Mouse (Mus musculus) heart, embryonic 12.5 days (tissue): Measurements from ENCODE around the gene Ywhah. TPM values are rescaled to one million over a fixed set of nuclear protein-coding genes. Genes with fewer than 3 reads are reported as not detected.

Experiments
- ATAC-seq: fragments of 200-750 bp; cut with Nextera tagmentation; 2 replicates; pipeline ENCODE4 v1.8.0; 2017; ENCODE audit warnings: moderate TSS enrichment, moderate library complexity; ENCODE audit not compliant: insufficient number of reproducible peaks, low FRiP score
- H3K27ac ChIP-seq: fragments of 300-500 bp; sonication (generic); 2 replicates; pipeline ENCODE4 v1.5.1; 2016; ENCODE audit warnings: mild to moderate bottlenecking, moderate library complexity; ENCODE audit not compliant: poor library complexity, severe bottlenecking
- H3K27me3 ChIP-seq: fragments of 300-500 bp; sonication (generic); replicated peaks from 2 replicates; pipeline ENCODE4 v1.6.1; 2016; ENCODE audit warnings: mild to moderate bottlenecking, moderate library complexity
- H3K36me3 ChIP-seq: fragments of 300-500 bp; sonication (generic); 2 replicates; pipeline ENCODE4 v1.6.1; 2016; ENCODE audit warnings: mild to moderate bottlenecking, moderate library complexity
- H3K4me1 ChIP-seq: fragments of 300-500 bp; sonication (generic); replicated peaks from 2 replicates; pipeline ENCODE4 v1.6.1; 2016; ENCODE audit warnings: mild to moderate bottlenecking
- H3K4me2 ChIP-seq: fragments of 300-500 bp; sonication (generic); 2 replicates; pipeline ENCODE4 v1.6.1; 2016; ENCODE audit warnings: mild to moderate bottlenecking, moderate library complexity
- H3K4me3 ChIP-seq: fragments of 300-500 bp; sonication (generic); 2 replicates; pipeline ENCODE4 v1.5.1; 2016; ENCODE audit warnings: mild to moderate bottlenecking
- H3K9ac ChIP-seq: fragments of 300-500 bp; sonication (generic); 2 replicates; pipeline ENCODE4 v1.6.1; 2016; ENCODE audit warnings: mild to moderate bottlenecking, moderate library complexity
- H3K9me3 ChIP-seq: fragments of 300-500 bp; sonication (generic); replicated peaks from 2 replicates; pipeline ENCODE4 v1.6.1; 2016; ENCODE audit warnings: mild to moderate bottlenecking, moderate library complexity
- WGBS: fragments of 180-500 bp; shearing (Covaris S2); methylation state at CpG from one replicate; pipeline ENCODE4 v1.1.7; 2016; 5-methylcytosine and 5-hydroxymethylcytosine counted together
- polyA plus RNA-seq: library from polyadenylated mRNA; unstranded; fragments of >200 nt; fragmentation: Nextera tagmentation; extraction: Ambion mirVana; gene quantifications from 2 replicates; pipeline ENCODE4 v1.2.1, GENCODE M21; 2016

Gene Ywhah
- polyA plus RNA-seq, 1 experiment from 2014 or later: 481 TPM

- ATAC-seq: no peak
- WGBS: 35% methylated on average over 15 of the region's 15 CpGs
- H3K4me3 ChIP-seq: no peak overlapping the region
- no peaks in the 10 kb centered on the region for H3K27me3 ChIP-seq
- no peak overlapping the region for H3K27ac ChIP-seq
- no peaks in the 10 kb centered on the region for H3K36me3 ChIP-seq
- H3K9ac ChIP-seq: no peak overlapping the region
- H3K9me3 ChIP-seq: no peaks in the 10 kb centered on the region
- H3K4me2 ChIP-seq: no peak overlapping the region
- peaks cover 23% of the 10 kb centered on the region for H3K4me1 ChIP-seq
These were observed 7.2 kb upstream of the Ywhah start for GRCm38 (mm10) chr5:33011132-33012106.

- Histone ChIP-seq H3K4me1 (peaks cover 24% of the 10 kb centered on the region), H3K27ac (no peak overlapping the region)
- 79% methylated on average over 1 of the region's 1 CpGs for WGBS
These were observed 4.5 kb upstream of the Ywhah start for GRCm38 (mm10) chr5:33014096-33014495.

GRCm38 (mm10) chr5:33015579-33015978 is 3.0 kb upstream of the Ywhah start:
- WGBS: 57% methylated on average over 5 of the region's 5 CpGs
- H3K4me2 ChIP-seq: no peak overlapping the region
- no peak overlapping the region for H3K4me3 ChIP-seq
- no peaks in the 10 kb centered on the region for H3K27me3 ChIP-seq
- ATAC-seq: no peak
- H3K9me3 ChIP-seq: no peaks in the 10 kb centered on the region
- no peak overlapping the region for H3K27ac ChIP-seq
- H3K9ac ChIP-seq: peak overlapping the region; percentile 43; the same call in 1 of the 2 replicates
- peaks cover 23% of the 10 kb centered on the region for H3K4me1 ChIP-seq
- no peaks in the 10 kb centered on the region for H3K36me3 ChIP-seq

More at GRCm38 (mm10) chr5:33014096-33014495, 4.5 kb upstream of the Ywhah start:
- H3K9ac ChIP-seq: no peak overlapping the region
- H3K4me3 ChIP-seq: no peak overlapping the region
- H3K4me2 ChIP-seq: no peak overlapping the region
- no peaks in the 10 kb centered on the region for H3K27me3 ChIP-seq
- no peaks in the 10 kb centered on the region for H3K9me3 ChIP-seq
- ATAC-seq: no peak
- H3K36me3 ChIP-seq: no peaks in the 10 kb centered on the region

- Histone ChIP-seq H3K27me3 (no peaks in the 10 kb centered on the region), H3K4me2 (peak overlapping the region; percentile 66), H3K4me1 (peaks cover 33% of the 10 kb centered on the region), H3K36me3 (peaks cover 19% of the 10 kb centered on the region), H3K9me3 (no peaks in the 10 kb centered on the region), H3K27ac (peak overlapping the region; percentile 100), H3K4me3 (peak overlapping the region; percentile 79), H3K9ac (peak overlapping the region; percentile 77)
- WGBS: 2% methylated on average over 15 of the region's 15 CpGs
- peak; percentile 60 for ATAC-seq
These were observed 441 bp upstream of the Ywhah start for GRCm38 (mm10) chr5:33018189-33018560.

- 0% methylated on average over 12 of the region's 12 CpGs for WGBS
- H3K4me3 ChIP-seq: peak overlapping the region; percentile 79
- no peaks in the 10 kb centered on the region for H3K27me3 ChIP-seq
- H3K9ac ChIP-seq: peak overlapping the region; percentile 95
- no peaks in the 10 kb centered on the region for H3K9me3 ChIP-seq
- H3K4me1 ChIP-seq: peaks cover 43% of the 10 kb centered on the region
- peak overlapping the region; percentile 81 for H3K4me2 ChIP-seq
- peak overlapping the region; percentile 100 for H3K27ac ChIP-seq
- H3K36me3 ChIP-seq: peaks cover 30% of the 10 kb centered on the region
- no peak for ATAC-seq
These were observed 808 bp downstream of the Ywhah start for GRCm38 (mm10) chr5:33019426-33019821.

GRCm38 (mm10) chr5:33021622-33022021 is 3.0 kb downstream of the Ywhah start:
- no peak for ATAC-seq
- H3K9me3 ChIP-seq: no peaks in the 10 kb centered on the region
- WGBS: 86% methylated on average over 2 of the region's 2 CpGs
- H3K4me1 ChIP-seq: peaks cover 47% of the 10 kb centered on the region
- H3K36me3 ChIP-seq: peaks cover 46% of the 10 kb centered on the region
- H3K27me3 ChIP-seq: no peaks in the 10 kb centered on the region
- peak overlapping the region; percentile 43 for H3K4me2 ChIP-seq
- H3K4me3 ChIP-seq: peak overlapping the region; percentile 21; the same call in 1 of the 2 replicates
- 0 out of 2 replicates have a peak overlapping the region, but pooled peaks have one; percentile 28 for H3K9ac ChIP-seq
- H3K27ac ChIP-seq: no peak overlapping the region

GRCm38 (mm10) chr5:33023337-33023736 is 4.7 kb downstream of the Ywhah start:
- H3K9ac ChIP-seq: no peak overlapping the region
- no peak for ATAC-seq
- no peaks in the 10 kb centered on the region for H3K9me3 ChIP-seq
- no peak overlapping the region for H3K27ac ChIP-seq
- H3K27me3 ChIP-seq: no peaks in the 10 kb centered on the region
- whole genome bisulfite sequencing: 77% methylated on average over 4 of the region's 4 CpGs
- no peak overlapping the region for H3K4me3 ChIP-seq
- H3K4me1 ChIP-seq: peaks cover 45% of the 10 kb centered on the region
- H3K4me2 ChIP-seq: peak overlapping the region; percentile 25; the same call in 1 of the 2 replicates
- H3K36me3 ChIP-seq: peaks cover 53% of the 10 kb centered on the region

GRCm38 (mm10) chr5:33024474-33024873 is 5.9 kb downstream of the Ywhah start:
- WGBS: 59% methylated on average over 5 of the region's 5 CpGs
- no peak overlapping the region for H3K9ac ChIP-seq

GRCm38 (mm10) chr5:33028656-33029055 is 10.0 kb downstream of the Ywhah start:
- no peak for ATAC-seq
- Histone ChIP-seq H3K4me3 (no peak overlapping the region), H3K27ac (peak overlapping the region; percentile 15), H3K9ac (no peak overlapping the region), H3K9me3 (no peaks in the 10 kb centered on the region), H3K36me3 (peaks cover 37% of the 10 kb centered on the region), H3K4me1 (peaks cover 41% of the 10 kb centered on the region), H3K4me2 (no peak overlapping the region), H3K27me3 (no peaks in the 10 kb centered on the region)
- 51% methylated on average over 2 of the region's 2 CpGs for WGBS

More at GRCm38 (mm10) chr5:33024474-33024873, 5.9 kb downstream of the Ywhah start:
- no peaks in the 10 kb centered on the region for H3K9me3 ChIP-seq
- peaks cover 60% of the 10 kb centered on the region for H3K36me3 ChIP-seq
- no peak overlapping the region for H3K27ac ChIP-seq
- H3K27me3 ChIP-seq: no peaks in the 10 kb centered on the region
- no peak for ATAC-seq
- no peak overlapping the region for H3K4me3 ChIP-seq
- peaks cover 55% of the 10 kb centered on the region for H3K4me1 ChIP-seq
- H3K4me2 ChIP-seq: no peak overlapping the region

GRCm38 (mm10) chr5:33030425-33031175 is 12.0 kb downstream of the Ywhah start:
- no peak overlapping the region for H3K9ac ChIP-seq
- no peaks in the 10 kb centered on the region for H3K27me3 ChIP-seq
- ATAC-seq: no peak
- peaks cover 20% of the 10 kb centered on the region for H3K36me3 ChIP-seq
- no peak overlapping the region for H3K4me3 ChIP-seq
- H3K27ac ChIP-seq: no peak overlapping the region
- no peaks in the 10 kb centered on the region for H3K9me3 ChIP-seq
- peaks cover 30% of the 10 kb centered on the region for H3K4me1 ChIP-seq
- no peak overlapping the region for H3K4me2 ChIP-seq
- 74% methylated on average over 4 of the region's 4 CpGs for WGBS
